Mouse (Mus musculus): ENCODE measurements at regions not wholly inside any gene's neighbourhood (a gene's known extent, or its start where the extent isn't known, plus 50 kb on each side); places are given as distances from the start of the nearest gene placed in this dataset.

DNA sequence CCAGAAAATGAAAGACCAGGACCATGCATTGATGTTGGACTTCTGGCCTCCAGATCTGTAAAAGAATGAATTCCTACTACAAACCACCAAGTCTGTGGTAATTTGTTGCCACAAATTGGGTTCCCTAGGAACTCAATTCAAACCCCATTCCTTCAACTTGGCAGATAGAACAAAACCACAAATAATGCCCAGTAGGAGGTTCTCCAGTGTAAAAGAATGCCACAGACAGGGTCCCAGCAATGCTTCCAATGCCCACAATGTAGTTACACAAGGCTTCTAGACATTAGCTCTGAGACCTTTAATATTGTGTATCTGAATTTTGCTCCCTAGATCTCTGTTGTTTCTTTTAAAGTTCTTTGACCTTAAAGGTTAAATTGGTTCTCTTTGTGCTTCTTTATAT, 278.2 kb upstream of the Pitx2 start:
- H3K9me3 ChIP-seq, result no peaks in the 10 kb centered on the region
- H3K27me3 ChIP-seq, result no peaks in the 10 kb centered on the region
- no peak overlapping the region for H3K27ac ChIP-seq
- no peaks in the 10 kb centered on the region for H3K4me1 ChIP-seq
- H3K4me2 ChIP-seq, result no peak overlapping the region
- no peaks in the 10 kb centered on the region for H3K36me3 ChIP-seq
- no peak overlapping the region for H3K9ac ChIP-seq
- ATAC-seq (ENCODE audit: insufficient number of reproducible peaks, low FRiP score, low TSS enrichment, low read depth), result no peak
- no peak overlapping the region for H3K4me3 ChIP-seq

DNA sequence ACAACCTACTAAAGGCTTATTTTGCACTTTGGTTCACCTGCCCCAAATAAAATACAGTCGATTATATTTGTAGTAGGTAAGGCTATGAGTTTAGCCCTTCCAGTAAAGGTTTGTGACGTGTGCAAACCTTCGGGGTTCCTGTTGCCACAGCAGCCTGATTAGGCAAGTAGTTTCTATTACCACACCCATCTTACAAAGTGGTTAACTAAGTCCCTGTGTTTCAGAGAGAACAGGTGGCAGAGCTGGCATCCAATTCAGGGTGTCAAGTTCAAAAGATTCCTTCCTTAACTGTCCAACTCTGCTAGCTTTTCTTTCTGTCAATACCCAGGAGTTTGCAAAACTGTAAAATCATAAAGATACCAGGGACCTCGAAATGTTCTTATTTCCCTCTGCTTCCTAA, 277.5 kb upstream of the Pitx2 start:
- H3K27me3 ChIP-seq, result no peaks in the 10 kb centered on the region
- no peak overlapping the region for H3K27ac ChIP-seq
- ATAC-seq (ENCODE audit: insufficient number of reproducible peaks, low FRiP score, low TSS enrichment, low read depth), result no peak
- H3K9me3 ChIP-seq, result no peaks in the 10 kb centered on the region
- H3K9ac ChIP-seq, result no peak overlapping the region
- H3K4me2 ChIP-seq, result no peak overlapping the region
- WGBS, result 67% methylated on average over 4 of the region's 4 CpGs
- no peak overlapping the region for H3K4me3 ChIP-seq
- H3K36me3 ChIP-seq, result no peaks in the 10 kb centered on the region
- H3K4me1 ChIP-seq, result no peaks in the 10 kb centered on the region

DNA sequence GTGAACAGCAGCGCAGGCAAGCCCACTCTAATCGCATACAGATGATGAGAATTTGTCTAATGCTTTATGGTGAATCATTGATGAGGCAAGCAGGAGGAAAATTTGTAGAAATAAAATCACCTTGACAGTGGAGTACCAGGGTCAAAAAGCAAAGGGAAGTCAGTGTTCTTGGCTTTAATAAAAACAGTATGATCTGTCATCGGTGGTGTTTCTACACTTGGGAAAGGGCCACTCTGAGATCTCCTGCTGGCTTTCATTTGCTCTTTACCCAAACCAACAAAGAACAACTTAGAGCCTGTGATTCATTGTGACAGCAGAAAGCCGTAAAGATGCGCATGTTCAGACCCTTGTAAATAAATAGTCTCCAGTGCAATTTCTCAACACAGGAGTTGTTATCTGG, 261.1 kb upstream of the Pitx2 start:
- WGBS, result 39% methylated on average over 5 of the region's 5 CpGs
- Histone ChIP-seq H3K4me2 (no peak overlapping the region), H3K9ac (no peak overlapping the region)

DNA sequence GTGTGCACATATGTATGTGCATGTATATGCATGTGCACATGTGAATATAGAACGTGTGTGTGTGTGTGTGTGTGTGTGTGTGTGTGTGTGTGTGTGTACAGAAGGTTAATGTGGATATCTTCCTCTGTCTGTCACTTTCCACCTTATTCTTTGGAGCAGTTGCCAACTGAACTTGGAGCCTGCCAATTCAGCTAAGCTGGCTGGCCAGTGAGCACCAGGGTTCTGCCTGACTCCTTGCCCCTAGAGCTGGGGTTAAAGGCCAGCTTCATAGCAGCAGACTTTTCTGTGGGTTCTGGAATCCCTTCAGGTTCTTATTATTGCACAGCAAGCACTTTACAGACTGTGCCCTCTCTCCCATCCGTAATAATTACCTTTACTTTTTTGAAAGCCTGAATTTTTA, 258.5 kb upstream of the Pitx2 start:
- Histone ChIP-seq H3K4me2 (no peak overlapping the region), H3K27ac (no peak overlapping the region), H3K36me3 (no peaks in the 10 kb centered on the region), H3K27me3 (no peaks in the 10 kb centered on the region), H3K4me1 (no peaks in the 10 kb centered on the region), H3K4me3 (no peak overlapping the region), H3K9me3 (no peaks in the 10 kb centered on the region), H3K9ac (no peak overlapping the region)
- no peak for ATAC-seq (ENCODE audit: insufficient number of reproducible peaks, low FRiP score, low TSS enrichment, low read depth)
- WGBS, result 81% methylated on average over 2 of the region's 2 CpGs

More for the DNA sequence above, 261.1 kb upstream of the Pitx2 start:
- Histone ChIP-seq H3K36me3 (no peaks in the 10 kb centered on the region), H3K9me3 (no peaks in the 10 kb centered on the region), H3K4me1 (no peaks in the 10 kb centered on the region), H3K27ac (no peak overlapping the region), H3K4me3 (no peak overlapping the region), H3K27me3 (no peaks in the 10 kb centered on the region)
- ATAC-seq (ENCODE audit: insufficient number of reproducible peaks, low FRiP score, low TSS enrichment, low read depth), result no peak

DNA sequence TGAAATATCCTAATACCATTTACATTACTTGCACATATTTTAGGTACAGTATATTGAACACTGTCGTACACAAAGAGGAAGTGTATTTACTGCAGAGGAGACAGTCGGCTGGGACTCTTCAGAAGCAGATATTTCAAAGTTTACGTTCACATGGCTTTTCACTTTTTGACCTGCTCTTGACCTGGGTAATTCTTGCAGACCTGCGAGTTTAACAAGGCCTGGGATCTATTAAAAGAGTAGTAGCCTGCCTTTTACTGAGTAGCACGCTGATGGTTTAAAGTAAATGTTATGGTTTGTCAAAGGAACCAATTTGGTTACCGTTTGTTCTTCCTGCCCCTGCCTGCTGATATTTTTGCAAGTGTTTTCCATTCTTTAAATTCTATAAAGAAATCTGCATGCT, 255.0 kb upstream of the Pitx2 start:
- no peak overlapping the region for H3K4me2 ChIP-seq
- ATAC-seq (ENCODE audit: insufficient number of reproducible peaks, low FRiP score, low TSS enrichment, low read depth), result no peak
- no peak overlapping the region for H3K27ac ChIP-seq
- no peaks in the 10 kb centered on the region for H3K4me1 ChIP-seq
- H3K4me3 ChIP-seq, result no peak overlapping the region
- H3K9ac ChIP-seq, result no peak overlapping the region
- no peaks in the 10 kb centered on the region for H3K9me3 ChIP-seq
- no peaks in the 10 kb centered on the region for H3K36me3 ChIP-seq
- 14% methylated on average over 6 of the region's 6 CpGs for WGBS
- no peaks in the 10 kb centered on the region for H3K27me3 ChIP-seq

DNA sequence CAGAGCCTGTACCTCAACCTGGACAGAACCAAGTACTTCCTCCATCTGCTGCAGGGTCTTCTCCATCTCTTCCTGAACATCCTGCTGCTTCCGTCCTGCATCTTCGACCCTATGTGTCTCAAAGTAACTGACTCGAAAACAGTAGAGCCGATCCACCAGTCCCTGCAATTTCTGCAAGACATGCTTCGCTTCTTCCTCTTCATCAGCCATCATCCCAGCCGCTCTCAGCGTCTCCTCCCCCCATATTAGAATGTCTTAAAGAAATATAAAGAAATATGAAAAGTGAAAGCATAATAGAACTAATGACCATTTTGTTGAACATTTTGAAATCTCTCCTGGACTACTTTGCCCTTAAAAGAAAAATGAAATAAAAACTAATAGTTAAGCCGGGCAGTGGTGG, 244.8 kb upstream of the Pitx2 start:
- no peak for ATAC-seq (ENCODE audit: insufficient number of reproducible peaks, low FRiP score, low TSS enrichment, low read depth)
- Histone ChIP-seq H3K27me3 (no peaks in the 10 kb centered on the region), H3K9ac (no peak overlapping the region), H3K4me2 (no peak overlapping the region), H3K4me3 (no peak overlapping the region), H3K9me3 (no peaks in the 10 kb centered on the region), H3K36me3 (no peaks in the 10 kb centered on the region), H3K27ac (no peak overlapping the region), H3K4me1 (no peaks in the 10 kb centered on the region)
- WGBS, result 92% methylated on average over 8 of the region's 8 CpGs

DNA sequence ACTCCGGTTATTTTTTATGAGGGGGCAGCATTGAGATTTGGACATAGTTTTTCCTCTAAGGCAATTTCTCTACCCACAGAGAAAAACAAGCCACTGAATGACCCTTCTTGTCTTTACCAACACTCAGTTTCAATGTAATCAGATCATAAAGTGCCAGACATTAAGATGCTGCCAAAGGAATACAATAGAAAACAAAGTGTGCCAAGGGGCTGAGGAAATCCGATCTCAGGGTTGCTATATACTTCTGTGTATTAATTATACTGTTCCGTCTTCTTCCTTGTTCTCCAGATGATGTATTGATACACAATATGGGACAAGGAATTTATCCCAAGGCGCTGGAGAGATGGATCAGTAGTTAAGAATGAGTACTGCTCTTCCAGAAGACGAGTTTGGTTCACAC, 222.9 kb upstream of the Pitx2 start:
- H3K27ac ChIP-seq, result no peak overlapping the region
- H3K9me3 ChIP-seq, result no peaks in the 10 kb centered on the region
- 80% methylated on average over 5 of the region's 5 CpGs for WGBS
- H3K4me2 ChIP-seq, result no peak overlapping the region
- no peak for ATAC-seq (ENCODE audit: insufficient number of reproducible peaks, low FRiP score, low TSS enrichment, low read depth)
- no peaks in the 10 kb centered on the region for H3K36me3 ChIP-seq
- H3K9ac ChIP-seq, result no peak overlapping the region
- no peaks in the 10 kb centered on the region for H3K27me3 ChIP-seq
- H3K4me3 ChIP-seq, result no peak overlapping the region
- no peaks in the 10 kb centered on the region for H3K4me1 ChIP-seq

DNA sequence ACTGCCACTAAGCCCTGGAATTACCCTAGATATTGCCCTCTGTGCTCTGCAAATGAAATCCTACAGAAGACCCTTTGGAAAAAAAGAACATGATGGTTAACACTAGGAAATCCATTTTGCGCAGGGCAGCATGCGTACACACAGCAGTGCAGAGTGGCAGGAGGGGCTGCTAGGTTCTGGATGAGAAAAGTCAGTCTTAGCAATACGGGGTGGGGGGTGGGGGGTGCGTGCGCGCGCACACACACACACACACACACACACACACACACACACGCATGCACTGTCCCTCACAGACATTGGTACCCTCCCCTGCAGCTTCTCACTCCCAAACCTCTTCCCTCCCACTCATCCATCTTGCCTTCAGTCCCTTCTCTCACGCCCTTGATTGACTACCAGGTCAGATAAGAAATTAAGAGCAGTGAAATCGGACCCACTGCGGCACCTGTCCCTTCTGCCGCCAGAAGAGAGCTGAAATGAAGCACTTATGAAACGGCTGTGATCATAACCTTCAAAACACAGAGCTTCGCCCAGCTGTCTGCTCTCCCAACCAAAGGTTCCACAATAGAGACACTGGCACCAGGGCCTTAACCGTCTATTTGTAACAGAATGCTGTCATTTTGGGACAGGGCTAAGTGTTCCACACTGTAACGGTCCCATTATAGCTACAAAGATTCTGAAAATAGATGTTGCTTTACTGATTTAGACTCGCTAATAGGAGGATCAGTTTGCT, 209.3 kb upstream of the Pitx2 start:
- WGBS, result 74% methylated on average over 17 of the region's 17 CpGs
- Histone ChIP-seq H3K4me2 (no peak overlapping the region), H3K27ac (no peak overlapping the region), H3K27me3 (no peaks in the 10 kb centered on the region), H3K4me1 (no peaks in the 10 kb centered on the region), H3K9me3 (no peaks in the 10 kb centered on the region), H3K36me3 (no peaks in the 10 kb centered on the region), H3K4me3 (no peak overlapping the region), H3K9ac (no peak overlapping the region)
- ATAC-seq (ENCODE audit: insufficient number of reproducible peaks, low FRiP score, low TSS enrichment, low read depth), result peak; percentile 52; the same call in 1 of the 2 replicates

DNA sequence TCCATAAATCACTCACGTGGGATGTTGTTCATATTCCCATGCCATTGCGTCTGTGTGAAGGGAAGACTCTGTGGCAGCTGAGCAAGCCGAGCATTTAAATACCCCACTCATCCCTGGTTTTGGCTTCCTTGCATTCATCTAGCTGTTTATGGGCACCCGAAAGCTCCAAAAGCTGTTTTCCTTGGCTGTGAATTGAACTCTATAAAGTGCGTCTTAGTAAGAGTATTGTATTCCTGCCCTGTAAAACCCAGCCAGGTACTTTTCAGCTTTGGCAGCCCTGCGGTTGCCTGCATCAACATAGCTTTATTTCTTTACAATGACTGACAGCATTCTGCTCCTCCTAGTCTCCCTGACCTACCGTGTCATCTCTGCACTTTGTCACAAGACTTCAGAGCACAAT, 196.8 kb upstream of the Pitx2 start:
- Histone ChIP-seq H3K4me2 (no peak overlapping the region), H3K4me3 (no peak overlapping the region), H3K9ac (no peak overlapping the region), H3K27ac (no peak overlapping the region), H3K4me1 (no peaks in the 10 kb centered on the region), H3K27me3 (no peaks in the 10 kb centered on the region), H3K36me3 (no peaks in the 10 kb centered on the region), H3K9me3 (no peaks in the 10 kb centered on the region)
- whole genome bisulfite sequencing, result 34% methylated on average over 7 of the region's 7 CpGs
- ATAC-seq (ENCODE audit: insufficient number of reproducible peaks, low FRiP score, low TSS enrichment, low read depth), result no peak

DNA sequence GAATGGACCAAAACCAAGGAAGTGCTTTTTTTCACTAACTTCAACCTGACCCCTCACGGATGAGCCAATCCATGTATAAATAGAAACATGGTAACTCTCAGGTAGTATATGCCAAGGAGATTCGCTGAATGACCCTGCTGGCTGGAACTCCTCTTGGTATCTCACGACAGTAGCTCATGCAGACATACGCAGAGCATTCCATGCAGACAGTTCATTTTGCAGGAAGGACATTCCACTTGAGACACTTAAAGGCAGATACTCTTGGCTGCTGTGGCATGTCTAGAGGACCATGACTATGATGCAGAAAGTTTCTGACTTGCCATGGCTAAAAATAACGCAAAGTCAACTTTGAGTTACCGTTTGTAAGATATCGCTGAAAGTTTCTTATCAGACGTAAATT, 195.6 kb upstream of the Pitx2 start:
- Histone ChIP-seq H3K27ac (no peak overlapping the region), H3K4me2 (no peak overlapping the region), H3K9ac (no peak overlapping the region), H3K9me3 (no peaks in the 10 kb centered on the region), H3K4me1 (no peaks in the 10 kb centered on the region), H3K27me3 (no peaks in the 10 kb centered on the region), H3K36me3 (no peaks in the 10 kb centered on the region), H3K4me3 (no peak overlapping the region)
- WGBS, result 87% methylated on average over 8 of the region's 8 CpGs
- ATAC-seq (ENCODE audit: insufficient number of reproducible peaks, low FRiP score, low TSS enrichment, low read depth), result no peak

DNA sequence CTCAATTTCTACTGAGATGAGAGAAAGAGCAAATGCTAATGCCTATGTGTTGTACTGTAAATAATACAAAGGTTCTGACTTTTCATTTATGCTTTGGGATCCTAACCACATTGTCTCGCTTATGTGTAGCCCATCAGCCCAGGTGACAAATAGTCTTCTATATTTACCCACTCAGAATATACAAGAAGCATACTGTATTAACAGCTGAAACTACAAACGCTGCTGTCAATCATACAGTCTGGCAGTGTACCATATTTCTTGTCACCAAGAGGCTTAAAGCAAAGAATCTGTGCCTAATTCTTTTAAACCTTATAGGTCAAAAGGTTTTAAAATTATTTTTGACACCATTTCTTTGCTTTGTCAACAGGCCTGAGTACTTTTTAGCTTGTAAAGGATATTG, 160.8 kb upstream of the Pitx2 start:
- WGBS, result 88% methylated on average over 2 of the region's 2 CpGs
- no peaks in the 10 kb centered on the region for H3K27me3 ChIP-seq
- no peak overlapping the region for H3K4me3 ChIP-seq
- no peak for ATAC-seq (ENCODE audit: insufficient number of reproducible peaks, low FRiP score, low TSS enrichment, low read depth)
- H3K4me1 ChIP-seq, result no peaks in the 10 kb centered on the region
- no peak overlapping the region for H3K4me2 ChIP-seq
- no peaks in the 10 kb centered on the region for H3K9me3 ChIP-seq
- no peak overlapping the region for H3K27ac ChIP-seq
- H3K36me3 ChIP-seq, result no peaks in the 10 kb centered on the region
- H3K9ac ChIP-seq, result no peak overlapping the region

DNA sequence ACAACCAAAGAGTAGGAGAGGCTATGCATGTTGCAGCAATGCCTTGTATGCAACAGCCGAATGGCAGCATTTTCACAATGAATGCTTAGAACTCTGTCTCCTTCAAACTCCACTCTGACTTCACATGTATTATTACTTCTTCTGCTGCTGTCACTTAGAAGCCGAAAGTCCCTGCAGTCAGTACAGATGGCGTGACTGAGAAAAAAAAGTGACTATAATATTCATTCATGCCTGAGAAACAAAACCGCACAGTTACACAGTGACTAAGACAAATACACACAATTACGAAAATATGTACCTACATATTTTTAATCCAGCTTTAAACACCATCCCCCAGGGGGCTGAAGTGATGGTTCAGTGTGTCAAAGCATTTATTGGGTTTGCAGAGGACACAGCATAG, 154.8 kb upstream of the Pitx2 start:
- Histone ChIP-seq H3K4me1 (no peaks in the 10 kb centered on the region), H3K36me3 (no peaks in the 10 kb centered on the region), H3K4me2 (no peak overlapping the region), H3K9me3 (no peaks in the 10 kb centered on the region), H3K9ac (no peak overlapping the region), H3K27me3 (no peaks in the 10 kb centered on the region), H3K4me3 (no peak overlapping the region), H3K27ac (no peak overlapping the region)
- 88% methylated on average over 5 of the region's 5 CpGs for WGBS
- no peak for ATAC-seq (ENCODE audit: insufficient number of reproducible peaks, low FRiP score, low TSS enrichment, low read depth)

Data from limb, embryonic 15.5 days (tissue).